Mouse (Mus musculus) ES-E14 (cell line): ENCODE measurements around the gene Nup188. TPM values are rescaled to one million over a fixed set of nuclear protein-coding genes. Genes with fewer than 3 reads are reported as not detected.

Experiments
- DNase-seq: peaks from one replicate; pipeline ENCODE4 v3.0.0-alpha.2; 2013; ENCODE audit warnings: low read depth, low spot score
- H3K27ac ChIP-seq: 2 replicates; pipeline ENCODE4 v1.5.1; 2012; ENCODE audit warnings: low read depth, mild to moderate bottlenecking, low read length, moderate library complexity, mixed read lengths; ENCODE audit not compliant: poor library complexity, insufficient read depth, severe bottlenecking
- H3K36me3 ChIP-seq: 2 replicates; pipeline ENCODE4 v1.6.1; 2012; ENCODE audit warnings: mild to moderate bottlenecking, low read length, moderate library complexity, mixed read lengths; ENCODE audit not compliant: control insufficient read depth, poor library complexity, insufficient read depth, severe bottlenecking
- H3K4me1 ChIP-seq, 2 experiments: fragments of 150-350 bp in 1 of 2; sonication (generic) in 1 of 2; 2 replicates each; pipeline ENCODE4 v1.6.1; 2012; ENCODE audit warnings: low read length in 2 of 2, mild to moderate bottlenecking in 1 of 2, mixed read lengths in 1 of 2; ENCODE audit not compliant: control insufficient read depth in 2 of 2, insufficient read depth in 2 of 2, poor library complexity in 1 of 2
- H3K4me3 ChIP-seq, 2 experiments: fragments of 150-350 bp in 1 of 2; sonication (generic) in 1 of 2; 2 replicates each; pipeline ENCODE4 v1.5.1; 2012; ENCODE audit warnings: low read length in 2 of 2, low read depth in 1 of 2, mild to moderate bottlenecking in 1 of 2, mixed read lengths in 1 of 2; ENCODE audit not compliant: insufficient read depth in 1 of 2, poor library complexity in 1 of 2, severe bottlenecking in 1 of 2
- H3K9ac ChIP-seq: 2 replicates; pipeline ENCODE4 v1.6.1; 2012; ENCODE audit warnings: low read depth, mild to moderate bottlenecking, low read length, mixed read lengths; ENCODE audit not compliant: poor library complexity, insufficient read depth, severe bottlenecking
- H3K9me3 ChIP-seq: fragments of 150-350 bp; sonication (generic); 2 replicates; pipeline ENCODE4 v1.6.1; 2012; ENCODE audit warnings: low read depth, mild to moderate bottlenecking, low read length; ENCODE audit not compliant: control insufficient read depth, insufficient read depth
- CHD2 ChIP-seq: IDR thresholded peaks from 2 replicates; pipeline ENCODE4 v1.6.1; 2014; ENCODE audit warnings: mild to moderate bottlenecking, low read depth, low read length, inconsistent platforms
- HCFC1 ChIP-seq: IDR thresholded peaks from 2 replicates; pipeline ENCODE4 v1.6.1; 2012; ENCODE audit warnings: low read length, inconsistent platforms, borderline replicate concordance; ENCODE audit not compliant: insufficient read depth
- MAFK ChIP-seq: IDR thresholded peaks from 2 replicates; pipeline ENCODE4 v1.6.1; 2014; ENCODE audit warnings: mild to moderate bottlenecking, low read depth, low read length, inconsistent platforms; ENCODE audit not compliant: insufficient read depth
- ZC3H11A ChIP-seq: IDR thresholded peaks from 2 replicates; pipeline ENCODE4 v1.6.1; 2012; ENCODE audit warnings: low read depth, mild to moderate bottlenecking, inconsistent platforms, low read length, borderline replicate concordance
- ZNF384 ChIP-seq: IDR thresholded peaks from 2 replicates; pipeline ENCODE4 v1.6.1; 2012; ENCODE audit warnings: low read depth, low read length, inconsistent platforms
- in situ Hi-C, 2 experiments: fragments of 600-800 bp; cut with MboI; formaldehyde crosslinking; loops; one replicate each; pipeline ENCODE4 v1.15.1; 2025; ENCODE audit warnings: low sequenced_read_pairs in 2 of 2, inconsistent platforms in 1 of 2; ENCODE audit not compliant: unreplicated experiment in 2 of 2
- total RNA-seq: library from RNA; depleted of rRNA; stranded (reverse); fragments of 300-350 nt; gene quantifications from 2 replicates; pipeline ENCODE4 v1.2.3, GENCODE M21; 2012; rRNA removed

Gene Nup188
- 84.5 and 115 TPM in 2 replicates for total RNA-seq

- H3K4me3 ChIP-seq = peak within 1 kb of the TSS; percentile 78 to 81
- TF ChIP-seq ZNF384 (no peak), HCFC1 (peak; percentile 68; the same call in 1 of the 2 replicates)
- peaks cover 1% of the 10 kb centered on the region; the same call in 1 of the 2 replicates for H3K36me3 ChIP-seq
- peak within 1 kb of the TSS; percentile 48 for H3K27ac ChIP-seq
- in situ Hi-C loops = no loop called here
- no peaks in the 10 kb centered on the region for H3K9me3 ChIP-seq
- H3K9ac ChIP-seq = peak within 1 kb of the TSS; percentile 96
- peaks cover 0 to 4% of the 10 kb centered on the region in 2 experiments; a peak in 1 of 4 replicates for H3K4me1 ChIP-seq
- DNase-seq = peak; percentile 90
These were observed at the start of gene Nup188, which contains the start of gene Dolk for GRCm38 (mm10) chr2:30286192-30287026. Nup188 (plus strand) TSS chr2:30286397. Dolk (minus strand) TSS chr2:30286334.

DNA sequence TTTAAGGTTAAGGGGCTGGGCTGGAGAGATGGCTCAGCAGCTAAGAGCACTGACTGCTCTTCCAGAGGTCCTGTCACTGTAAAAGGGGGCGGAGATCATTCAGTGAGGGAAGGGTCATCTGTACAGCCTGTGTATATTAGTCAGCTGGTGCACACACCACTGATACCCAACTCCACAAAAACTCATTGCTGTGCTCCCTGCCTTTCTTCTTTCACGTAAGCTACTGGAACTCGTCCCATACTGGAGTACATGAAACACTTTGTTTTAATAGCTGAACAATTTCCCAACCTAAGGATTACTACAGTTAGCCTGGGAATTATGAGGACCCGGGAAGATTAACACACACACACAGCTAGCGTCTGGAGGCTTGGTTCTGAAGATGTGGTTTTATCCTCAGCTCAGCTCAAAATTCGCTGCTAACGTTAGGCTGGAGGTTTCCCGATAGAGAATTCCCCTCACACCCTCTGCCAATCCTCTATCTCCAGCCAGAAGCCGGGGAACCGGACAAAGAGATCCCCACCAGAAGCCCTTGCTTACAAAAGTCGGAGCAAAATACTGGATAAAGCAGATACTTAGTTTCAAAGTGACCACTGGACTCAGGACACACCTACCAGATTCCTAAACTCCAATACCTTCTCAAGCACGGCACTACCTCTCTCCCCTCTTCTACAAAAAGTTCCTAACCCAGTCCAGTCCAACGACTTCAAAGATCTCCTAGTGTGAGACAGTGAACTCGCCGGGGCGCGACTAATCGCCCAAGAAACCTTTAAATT, 49.6 kb upstream of the Nup188 start:
- Histone ChIP-seq H3K36me3 (peaks cover 6% of the 10 kb centered on the region; the same call in 1 of the 2 replicates), H3K27ac (peak overlapping the region; percentile 48; the same call in 1 of the 2 replicates), H3K4me3 (peak overlapping the region; percentile 84 to 90), H3K9me3 (0 out of 2 replicates have a peak, but pooled peaks cover 2% of the 10 kb centered on the region), H3K9ac (peak overlapping the region; percentile 92), H3K4me1 (peaks cover 0 to 5% of the 10 kb centered on the region in 2 experiments; a peak in 1 of 4 replicates)
- DNase-seq = no peak
- in situ Hi-C loops = no loop called here
- TF ChIP-seq CHD2 (no peak), HCFC1 (no peak), ZC3H11A (no peak), MAFK (no peak), ZNF384 (no peak)

DNA sequence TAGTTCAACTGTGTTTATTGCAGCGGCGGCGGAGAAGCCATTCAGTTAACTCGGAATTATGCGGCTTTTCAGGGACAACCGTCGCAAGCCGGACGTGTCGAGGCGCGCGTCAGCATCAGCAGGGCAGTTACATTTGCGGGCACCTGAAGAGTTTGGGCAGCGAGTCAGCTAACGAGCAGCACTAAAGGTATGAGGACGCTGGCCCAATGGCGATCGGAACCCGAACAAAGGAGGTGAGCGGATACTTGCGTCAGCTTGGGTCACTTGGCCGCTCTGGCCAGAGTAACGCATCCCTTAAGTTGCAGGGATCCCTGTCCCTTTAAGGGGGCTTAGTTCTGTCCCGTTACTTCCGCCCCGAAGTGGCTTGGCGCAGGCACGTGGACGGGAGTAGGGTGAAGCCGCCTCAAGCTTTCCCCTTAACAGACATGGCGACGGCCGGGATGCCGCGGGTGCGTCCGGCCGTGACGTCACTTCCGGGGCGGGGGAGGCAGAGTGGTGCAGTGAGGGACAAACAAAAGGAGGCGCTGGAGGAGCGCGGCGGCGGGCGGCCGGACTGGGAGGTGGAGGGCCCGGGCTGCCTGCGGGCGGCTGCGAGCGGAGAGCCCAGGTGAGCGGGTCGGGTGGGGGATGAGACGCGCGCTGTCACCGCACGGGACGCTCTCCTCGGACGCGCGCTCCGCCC, 48.9 kb upstream of the Nup188 start, which contains the start of gene Lrrc8a:
Gene Lrrc8a (plus strand): TSS at position 517 of the 682 bp plus-strand sequence.
- H3K9ac ChIP-seq = peak within 1 kb of the TSS; percentile 92
- peak within 1 kb of the TSS; percentile 48; the same call in 1 of the 2 replicates for H3K27ac ChIP-seq
- TF ChIP-seq HCFC1 = peak; percentile 92
- no peak for TF ChIP-seq ZC3H11A
- H3K4me3 ChIP-seq = peak within 1 kb of the TSS; percentile 84 to 90
- H3K4me1 ChIP-seq = peaks cover 0 to 5% of the 10 kb centered on the region in 2 experiments; a peak in 1 of 4 replicates
- H3K9me3 ChIP-seq = 0 out of 2 replicates have a peak, but pooled peaks cover 2% of the 10 kb centered on the region
- peak; percentile 97 for DNase-seq
- in situ Hi-C loops = no loop called here
- peaks cover 6% of the 10 kb centered on the region; the same call in 1 of the 2 replicates for H3K36me3 ChIP-seq

DNA sequence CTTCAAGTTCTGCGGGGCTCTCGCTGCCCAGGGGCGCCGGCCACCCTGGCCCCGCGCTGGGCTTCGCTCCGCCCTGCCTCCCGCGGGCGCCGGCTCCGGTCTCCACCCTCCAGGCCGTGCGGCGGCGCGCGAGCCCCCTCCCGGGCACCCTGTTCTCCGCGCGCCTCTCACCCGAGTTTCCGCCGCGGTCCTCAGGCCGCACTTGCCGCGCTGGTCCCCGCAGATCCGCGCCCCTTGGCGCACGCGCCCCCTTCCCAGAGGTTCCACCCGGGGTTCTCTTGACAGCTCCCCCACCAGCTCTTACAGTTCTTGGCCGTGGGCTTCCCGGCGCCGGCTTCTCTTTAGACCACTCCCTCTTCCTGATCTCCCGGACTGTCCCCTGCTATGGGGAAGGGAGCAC, 48.3 kb upstream of the Nup188 start:
- H3K9me3 ChIP-seq = no peaks in the 10 kb centered on the region
- peak overlapping the region; percentile 84 to 90 for H3K4me3 ChIP-seq
- H3K4me1 ChIP-seq = peaks cover 0 to 8% of the 10 kb centered on the region in 2 experiments; a peak in 1 of 4 replicates
- peak overlapping the region; percentile 85 for H3K9ac ChIP-seq
- peaks cover 6% of the 10 kb centered on the region; the same call in 1 of the 2 replicates for H3K36me3 ChIP-seq
- DNase-seq = no peak
- peak overlapping the region; percentile 33; the same call in 1 of the 2 replicates for H3K27ac ChIP-seq
- in situ Hi-C loops = no loop called here
- TF ChIP-seq HCFC1 = no peak
- no peak for TF ChIP-seq MAFK
- TF ChIP-seq CHD2 = no peak
- TF ChIP-seq ZNF384 = no peak
- TF ChIP-seq ZC3H11A = no peak
